In genomic region chr1:75218227-75219001, GRCm38 (mm10) we compare ENCODE assay signal across 8 mouse cellular contexts. TPM values are rescaled to one million over a fixed set of nuclear protein-coding genes. Genes with fewer than 3 reads are reported as not detected.
DNase-seq lines count a peak whose midpoint lies in the region; ATAC-seq and TF ChIP-seq lines count a peak whose summit lies in the region.

No protein-coding gene starts in this region.

- 2% methylated on average over 38 of the region's 38 CpGs for WGBS in embryonic facial prominence, embryonic 14.5 days
- 2% methylated on average over 38 of the region's 38 CpGs for WGBS in heart, embryonic 11.5 days (ENCODE audit: insufficient replicate concordance)
- under 1% methylated on average over 38 of the region's 38 CpGs for WGBS in kidney, embryonic 14.5 days
- 1% methylated on average over 38 of the region's 38 CpGs for WGBS in liver, adult 2 months
- 2% methylated on average over 38 of the region's 38 CpGs for WGBS in midbrain, postnatal 0 days
- WGBS in stomach, embryonic 16.5 days, result 1% methylated on average over 38 of the region's 38 CpGs

- peaks cover 27% of the 10 kb centered on the region for H3K36me3 ChIP-seq in embryonic facial prominence, embryonic 14.5 days (ENCODE audit: control insufficient read depth, insufficient read depth, low read length)
- H3K36me3 ChIP-seq in heart, embryonic 11.5 days (ENCODE audit: control insufficient read depth, insufficient read depth, low read length), result peaks cover 8% of the 10 kb centered on the region
- peaks cover 19% of the 10 kb centered on the region for H3K36me3 ChIP-seq in kidney, embryonic 14.5 days (ENCODE audit: control insufficient read depth, insufficient read depth, low read length)
- H3K36me3 ChIP-seq in liver, adult 2 months (ENCODE audit: control insufficient read depth, insufficient read depth, low read length), result peaks cover 15% of the 10 kb centered on the region; the same call in 1 of the 2 replicates
- peaks cover 18% of the 10 kb centered on the region for H3K36me3 ChIP-seq in midbrain, postnatal 0 days (ENCODE audit: insufficient read depth, low read length)
- H3K36me3 ChIP-seq in stomach, embryonic 16.5 days (ENCODE audit: control insufficient read depth, insufficient read depth, low read length), result peaks cover 6% of the 10 kb centered on the region

- peaks cover 7% of the 10 kb centered on the region; the same call in 1 of the 2 replicates for H3K4me1 ChIP-seq in embryonic facial prominence, embryonic 14.5 days (ENCODE audit: control insufficient read depth, insufficient read depth, low read length)
- H3K4me1 ChIP-seq in heart, embryonic 11.5 days (ENCODE audit: control insufficient read depth, insufficient read depth, low read length), result peaks cover 6% of the 10 kb centered on the region; the same call in 1 of the 2 replicates
- H3K4me1 ChIP-seq in kidney, embryonic 14.5 days (ENCODE audit: control insufficient read depth, insufficient read depth, low read length), result peaks cover 8% of the 10 kb centered on the region
- H3K4me1 ChIP-seq in liver, adult 2 months (ENCODE audit: control insufficient read depth, insufficient read depth, low read length), result peaks cover 38% of the 10 kb centered on the region
- H3K4me1 ChIP-seq in midbrain, postnatal 0 days (ENCODE audit: insufficient read depth, low read length), result 0 out of 2 replicates have a peak, but pooled peaks cover 4% of the 10 kb centered on the region
- H3K4me1 ChIP-seq in stomach, embryonic 16.5 days (ENCODE audit: control insufficient read depth, insufficient read depth, low read length), result peaks cover 14% of the 10 kb centered on the region

- H3K27ac ChIP-seq in embryonic facial prominence, embryonic 14.5 days (replicated peaks; ENCODE audit: low read depth, low read length), result no peak overlapping the region
- H3K27ac ChIP-seq in heart, embryonic 11.5 days (ENCODE audit: low read depth, low read length), result no peak overlapping the region
- no peak overlapping the region for H3K27ac ChIP-seq in kidney, embryonic 14.5 days (ENCODE audit: low read depth, low read length)
- H3K27ac ChIP-seq in liver, adult 2 months (replicated peaks; ENCODE audit: insufficient read depth, low read depth, low read length), result peak overlapping the region; percentile 93
- no peak overlapping the region for H3K27ac ChIP-seq in midbrain, postnatal 0 days (ENCODE audit: low read depth, low read length)
- peak overlapping the region; percentile 81 for H3K27ac ChIP-seq in stomach, embryonic 16.5 days (ENCODE audit: low read length)

- DNase-seq in urinary bladder, adult 18-20 months (ENCODE audit: low spot score in 2 of 2), result peak; percentile 25 to 56
- no peak for DNase-seq in urinary bladder, postnatal 10 days (ENCODE audit: low spot score)
- peak; percentile 47 for DNase-seq in embryonic facial prominence, embryonic 14.5 days (ENCODE audit: low spot score)
- peak; percentile 39 for DNase-seq in liver, adult 2 months (ENCODE audit: extremely low read depth, low read depth, low spot score)
- no peak for DNase-seq in midbrain, postnatal 0 days (ENCODE audit: low spot score)

- no peak for TF ChIP-seq POLR2A in liver, adult 2 months (IDR thresholded peaks at IDR 0.05; ENCODE audit: extremely low read depth, insufficient read depth, low read length)

- TF ChIP-seq CTCF in liver, adult 2 months (IDR thresholded peaks at IDR 0.05; ENCODE audit: low read depth, low read length), result no peak
- no peak for TF ChIP-seq CTCF in midbrain, postnatal 0 days (IDR thresholded peaks at IDR 0.05)

- H3K27me3 ChIP-seq in embryonic facial prominence, embryonic 14.5 days (replicated peaks; ENCODE audit: control insufficient read depth, insufficient read depth, low read length), result peaks cover 53% of the 10 kb centered on the region
- H3K27me3 ChIP-seq in heart, embryonic 11.5 days (ENCODE audit: control insufficient read depth, insufficient read depth, low read length), result peaks cover 54% of the 10 kb centered on the region
- peaks cover 29% of the 10 kb centered on the region for H3K27me3 ChIP-seq in kidney, embryonic 14.5 days (ENCODE audit: control insufficient read depth, insufficient read depth, low read length)
- H3K27me3 ChIP-seq in liver, adult 2 months (ENCODE audit: control insufficient read depth, insufficient read depth, low read length), result no peaks in the 10 kb centered on the region
- peaks cover 12% of the 10 kb centered on the region for H3K27me3 ChIP-seq in midbrain, postnatal 0 days (ENCODE audit: insufficient read depth, low read length)
- H3K27me3 ChIP-seq in stomach, embryonic 16.5 days (ENCODE audit: control insufficient read depth, insufficient read depth, low read length), result peaks cover 3% of the 10 kb centered on the region; the same call in 1 of the 2 replicates

- H3K9ac ChIP-seq in embryonic facial prominence, embryonic 14.5 days (ENCODE audit: low read depth, low read length), result peak overlapping the region; percentile 52
- peak overlapping the region; percentile 65 for H3K9ac ChIP-seq in heart, embryonic 11.5 days (ENCODE audit: low read depth, low read length)
- H3K9ac ChIP-seq in kidney, embryonic 14.5 days (ENCODE audit: low read depth, low read length), result peak overlapping the region; percentile 54
- peak overlapping the region; percentile 93 for H3K9ac ChIP-seq in liver, adult 2 months (ENCODE audit: low read depth, low read length)
- peak overlapping the region; percentile 73 for H3K9ac ChIP-seq in midbrain, postnatal 0 days (replicated peaks; ENCODE audit: low read length, poor library complexity, severe bottlenecking)
- H3K9ac ChIP-seq in stomach, embryonic 16.5 days (ENCODE audit: low read length), result peak overlapping the region; percentile 77

- H3K4me2 ChIP-seq in embryonic facial prominence, embryonic 14.5 days (ENCODE audit: low read depth, low read length), result peak overlapping the region; percentile 95
- H3K4me2 ChIP-seq in heart, embryonic 11.5 days, result peak overlapping the region; percentile 100
- H3K4me2 ChIP-seq in kidney, embryonic 14.5 days (replicated peaks; ENCODE audit: low read depth, low read length), result peak overlapping the region; percentile 99
- peak overlapping the region; percentile 99 for H3K4me2 ChIP-seq in midbrain, postnatal 0 days (ENCODE audit: low read depth, low read length, poor library complexity, severe bottlenecking)
- H3K4me2 ChIP-seq in stomach, embryonic 16.5 days (ENCODE audit: low read depth, low read length), result peak overlapping the region; percentile 90

- no peaks in the 10 kb centered on the region for H3K9me3 ChIP-seq in embryonic facial prominence, embryonic 14.5 days (ENCODE audit: control insufficient read depth, low read length)
- H3K9me3 ChIP-seq in heart, embryonic 11.5 days (replicated peaks; ENCODE audit: control insufficient read depth, low read length), result no peaks in the 10 kb centered on the region
- H3K9me3 ChIP-seq in kidney, embryonic 14.5 days (ENCODE audit: control insufficient read depth, low read length), result no peaks in the 10 kb centered on the region
- no peaks in the 10 kb centered on the region for H3K9me3 ChIP-seq in midbrain, postnatal 0 days (ENCODE audit: low read length)
- no peaks in the 10 kb centered on the region for H3K9me3 ChIP-seq in stomach, embryonic 16.5 days (replicated peaks; ENCODE audit: control insufficient read depth, low read length)

- H3K4me3 ChIP-seq in embryonic facial prominence, embryonic 14.5 days (ENCODE audit: low read depth, low read length), result peak overlapping the region; percentile 57
- peak overlapping the region; percentile 67 for H3K4me3 ChIP-seq in heart, embryonic 11.5 days (ENCODE audit: low read depth, low read length)
- peak overlapping the region; percentile 57 for H3K4me3 ChIP-seq in kidney, embryonic 14.5 days (ENCODE audit: low read length)
- H3K4me3 ChIP-seq in liver, adult 2 months (ENCODE audit: insufficient read depth, low read depth, low read length), result peak overlapping the region; percentile 90
- peak overlapping the region; percentile 61 for H3K4me3 ChIP-seq in midbrain, postnatal 0 days (ENCODE audit: low read depth, low read length)
- H3K4me3 ChIP-seq in stomach, embryonic 16.5 days (replicated peaks; ENCODE audit: low read length), result peak overlapping the region; percentile 66

- ATAC-seq in embryonic facial prominence, embryonic 14.5 days (ENCODE audit: low read depth), result peak; percentile 64
- peak; percentile 43 for ATAC-seq in heart, embryonic 11.5 days (replicated peaks; ENCODE audit: insufficient number of reproducible peaks, low FRiP score, low TSS enrichment)
- peak; percentile 40 for ATAC-seq in kidney, embryonic 14.5 days (ENCODE audit: low FRiP score, low TSS enrichment)
- peak; percentile 32; the same call in 1 of the 2 replicates for ATAC-seq in midbrain, postnatal 0 days (ENCODE audit: low FRiP score)
- ATAC-seq in stomach, embryonic 16.5 days (ENCODE audit: insufficient read depth, low FRiP score), result 0 out of 2 replicates have a peak, but pooled peaks have one; percentile 7

- peaks cover 6% of the 10 kb centered on the region; the same call in 1 of the 2 replicates for H3K79me2 ChIP-seq in liver, adult 2 months (ENCODE audit: control insufficient read depth, insufficient read depth, low read length)

RNA-seq across cellular contexts. Expression of gene Tuba4a, which starts 1.3 kb away (rescaled TPM):
- polyA plus RNA-seq in embryonic facial prominence, embryonic 14.5 days (2014; fragmentation: Nextera tagmentation; extraction: Ambion mirVana), result 59.6 and 76.1 TPM in 2 replicates
- polyA plus RNA-seq in heart, embryonic 11.5 days (2014; fragmentation: Nextera tagmentation; extraction: Ambion mirVana), result 39.2 and 39.8 TPM in 2 replicates
- polyA plus RNA-seq in kidney, embryonic 14.5 days (2014; fragmentation: Nextera tagmentation; extraction: Ambion mirVana), result 31.6 and 32.1 TPM in 2 replicates
- total RNA-seq in liver, adult 2 months (2014; rRNA removed), result 80.9 and 117 TPM in 2 replicates
- polyA plus RNA-seq in liver, adult 2 months (2012; rRNA removed), result 242 and 267 TPM in 2 replicates
- 99.2 and 165 TPM in 2 replicates for total RNA-seq in midbrain, postnatal 0 days (2014; rRNA removed)
- 87.0 and 115 TPM in 2 replicates for polyA plus RNA-seq in midbrain, postnatal 0 days (2015; fragmentation: Nextera tagmentation; extraction: Ambion mirVana)
- polyA plus RNA-seq in stomach, embryonic 16.5 days (2015; fragmentation: Nextera tagmentation; extraction: Ambion mirVana), result 184 and 218 TPM in 2 replicates

RNA-seq across cellular contexts. Expression of gene Stk16, which starts 7.8 kb away (rescaled TPM):
- 97.1 and 103 TPM in 2 replicates for polyA plus RNA-seq in embryonic facial prominence, embryonic 14.5 days (2014; fragmentation: Nextera tagmentation; extraction: Ambion mirVana)
- 81.7 and 82.8 TPM in 2 replicates for polyA plus RNA-seq in heart, embryonic 11.5 days (2014; fragmentation: Nextera tagmentation; extraction: Ambion mirVana)
- 125 and 129 TPM in 2 replicates for polyA plus RNA-seq in kidney, embryonic 14.5 days (2014; fragmentation: Nextera tagmentation; extraction: Ambion mirVana)
- 57.3 and 63.5 TPM in 2 replicates for total RNA-seq in liver, adult 2 months (2014; rRNA removed)
- 190 and 221 TPM in 2 replicates for polyA plus RNA-seq in liver, adult 2 months (2012; rRNA removed)
- total RNA-seq in midbrain, postnatal 0 days (2014; rRNA removed), result 98.8 and 130 TPM in 2 replicates
- polyA plus RNA-seq in midbrain, postnatal 0 days (2015; fragmentation: Nextera tagmentation; extraction: Ambion mirVana), result 111 and 113 TPM in 2 replicates
- 109 and 115 TPM in 2 replicates for polyA plus RNA-seq in stomach, embryonic 16.5 days (2015; fragmentation: Nextera tagmentation; extraction: Ambion mirVana)

RNA-seq across cellular contexts. Expression of gene Glb1l, which starts 7.8 kb away (rescaled TPM):
- polyA plus RNA-seq in embryonic facial prominence, embryonic 14.5 days (2014; fragmentation: Nextera tagmentation; extraction: Ambion mirVana), result 13.0 and 17.6 TPM in 2 replicates
- polyA plus RNA-seq in heart, embryonic 11.5 days (2014; fragmentation: Nextera tagmentation; extraction: Ambion mirVana), result 6.8 and 8.4 TPM in 2 replicates
- 18.1 and 34.4 TPM in 2 replicates for polyA plus RNA-seq in kidney, embryonic 14.5 days (2014; fragmentation: Nextera tagmentation; extraction: Ambion mirVana)
- 3.7 and 4.8 TPM in 2 replicates for total RNA-seq in liver, adult 2 months (2014; rRNA removed)
- polyA plus RNA-seq in liver, adult 2 months (2012; rRNA removed), result 2.1 and 2.5 TPM in 2 replicates
- 18.3 and 25.6 TPM in 2 replicates for total RNA-seq in midbrain, postnatal 0 days (2014; rRNA removed)
- 18.2 and 18.4 TPM in 2 replicates for polyA plus RNA-seq in midbrain, postnatal 0 days (2015; fragmentation: Nextera tagmentation; extraction: Ambion mirVana)
- polyA plus RNA-seq in stomach, embryonic 16.5 days (2015; fragmentation: Nextera tagmentation; extraction: Ambion mirVana), result 18.2 and 20.1 TPM in 2 replicates

RNA-seq across cellular contexts. Expression of gene A630095N17Rik, which starts 13.5 kb away (rescaled TPM):
- polyA plus RNA-seq in embryonic facial prominence, embryonic 14.5 days (2014; fragmentation: Nextera tagmentation; extraction: Ambion mirVana), result not detected in 2 replicates
- polyA plus RNA-seq in heart, embryonic 11.5 days (2014; fragmentation: Nextera tagmentation; extraction: Ambion mirVana), result not detected in 2 replicates
- not detected in 2 replicates for polyA plus RNA-seq in kidney, embryonic 14.5 days (2014; fragmentation: Nextera tagmentation; extraction: Ambion mirVana)
- total RNA-seq in liver, adult 2 months (2014; rRNA removed), result not detected in 2 replicates
- not detected in 2 replicates for polyA plus RNA-seq in liver, adult 2 months (2012; rRNA removed)
- total RNA-seq in midbrain, postnatal 0 days (2014; rRNA removed), result not detected in 2 replicates
- not detected in 2 replicates for polyA plus RNA-seq in midbrain, postnatal 0 days (2015; fragmentation: Nextera tagmentation; extraction: Ambion mirVana)
- not detected in 2 replicates for polyA plus RNA-seq in stomach, embryonic 16.5 days (2015; fragmentation: Nextera tagmentation; extraction: Ambion mirVana)

RNA-seq across cellular contexts. Expression of gene Dnajb2, which starts 17.8 kb away (rescaled TPM):
- polyA plus RNA-seq in embryonic facial prominence, embryonic 14.5 days (2014; fragmentation: Nextera tagmentation; extraction: Ambion mirVana), result 20.0 and 21.0 TPM in 2 replicates
- 15.3 and 17.6 TPM in 2 replicates for polyA plus RNA-seq in heart, embryonic 11.5 days (2014; fragmentation: Nextera tagmentation; extraction: Ambion mirVana)
- polyA plus RNA-seq in kidney, embryonic 14.5 days (2014; fragmentation: Nextera tagmentation; extraction: Ambion mirVana), result 13.2 and 14.4 TPM in 2 replicates
- total RNA-seq in liver, adult 2 months (2014; rRNA removed), result 25.4 and 30.3 TPM in 2 replicates
- 55.9 and 60.4 TPM in 2 replicates for polyA plus RNA-seq in liver, adult 2 months (2012; rRNA removed)
- total RNA-seq in midbrain, postnatal 0 days (2014; rRNA removed), result 43.6 and 46.7 TPM in 2 replicates
- 61.7 and 65.1 TPM in 2 replicates for polyA plus RNA-seq in midbrain, postnatal 0 days (2015; fragmentation: Nextera tagmentation; extraction: Ambion mirVana)
- 31.3 and 32.3 TPM in 2 replicates for polyA plus RNA-seq in stomach, embryonic 16.5 days (2015; fragmentation: Nextera tagmentation; extraction: Ambion mirVana)

Comparison
In these comparisons a context has a peak if more than half of its experiments do, and no peak if none do; other contexts are left out.
1. DNase-seq: peak in urinary bladder, adult 18-20 months (2 of 2), embryonic facial prominence, embryonic 14.5 days (single experiment) and liver, adult 2 months (single experiment); none in urinary bladder, postnatal 10 days (single experiment) and midbrain, postnatal 0 days (single experiment).
2. ATAC-seq: peak in every context shown above with its lines; median percentile 64 in embryonic facial prominence, embryonic 14.5 days; 43 in heart, embryonic 11.5 days; 40 in kidney, embryonic 14.5 days; 32 in midbrain, postnatal 0 days; 7 in stomach, embryonic 16.5 days.
3. H3K27ac ChIP-seq: peak in liver, adult 2 months (single experiment) and stomach, embryonic 16.5 days (single experiment); none in embryonic facial prominence, embryonic 14.5 days (single experiment), heart, embryonic 11.5 days (single experiment), kidney, embryonic 14.5 days (single experiment) and midbrain, postnatal 0 days (single experiment).
4. Peak in every context shown above with its lines, with median percentiles within 50 percentile points of each other: H3K4me2 ChIP-seq, H3K4me3 ChIP-seq and H3K9ac ChIP-seq.